8 mouse cellular contexts compared by ENCODE assay signal in genomic region chr11:102880585-102881313, GRCm38 (mm10). TPM values are rescaled to one million over a fixed set of nuclear protein-coding genes. Genes with fewer than 3 reads are reported as not detected.
A peak's percentile ranks its signal among the peaks of the same experiment; 100 is the strongest.
DNase-seq lines count a peak whose midpoint lies in the region; ATAC-seq and TF ChIP-seq lines count a peak whose summit lies in the region.

TSS of gene Eftud2 (minus strand) at chr11:102880985.
TSS of gene Ccdc103 (plus strand) at chr11:102881204.

- WGBS in forebrain, embryonic 10.5 days = under 1% methylated on average over 62 of the region's 62 CpGs
- under 1% methylated on average over 62 of the region's 62 CpGs for WGBS in heart, embryonic 15.5 days
- under 1% methylated on average over 62 of the region's 62 CpGs for WGBS in liver, embryonic 14.5 days (ENCODE audit: insufficient replicate concordance)
- under 1% methylated on average over 62 of the region's 62 CpGs for WGBS in neural tube, embryonic 11.5 days
- under 1% methylated on average over 62 of the region's 62 CpGs for WGBS in stomach, postnatal 0 days

- peak; percentile 98 for DNase-seq in c-Kit-negative CD71-positive TER-119-positive erythroid progenitor cells, embryonic 14.5 days (ENCODE audit: low read depth, low spot score)
- DNase-seq in forebrain, embryonic 10.5 days (ENCODE audit: extremely low spot score, low spot score) = peak; percentile 93
- peak; percentile 94 to 96 for DNase-seq in kidney, postnatal 25 days
- DNase-seq in liver, embryonic 14.5 days (ENCODE audit: low read depth in 3 of 3, low spot score in 3 of 3) = peak; percentile 90 to 92 (median 91)
- DNase-seq in neural tube, embryonic 11.5 days (ENCODE audit: low spot score) = peak; percentile 93
- peak; percentile 94 for DNase-seq in stomach, postnatal 0 days (ENCODE audit: low spot score)

- H3K4me3 ChIP-seq in forebrain, embryonic 10.5 days = peak within 1 kb of the TSS; percentile 84
- H3K4me3 ChIP-seq in heart, embryonic 15.5 days = peak within 1 kb of the TSS; percentile 75
- H3K4me3 ChIP-seq in liver, embryonic 14.5 days (ENCODE audit: insufficient read depth in 1 of 2, low read depth in 2 of 2, low read length in 2 of 2) = peak within 1 kb of the TSS; percentile 96 to 98
- H3K4me3 ChIP-seq in neural tube, embryonic 11.5 days (ENCODE audit: low read depth, low read length) = peak within 1 kb of the TSS; percentile 70
- H3K4me3 ChIP-seq in stomach, postnatal 0 days (ENCODE audit: low read depth, low read length) = peak within 1 kb of the TSS; percentile 69

- no peak for TF ChIP-seq CTCF in liver, embryonic 14.5 days (IDR thresholded peaks at IDR 0.05; ENCODE audit: low read depth)
- TF ChIP-seq CTCF in stomach, postnatal 0 days (IDR thresholded peaks at IDR 0.05; ENCODE audit: low read depth) = no peak

- TF ChIP-seq EP300 in liver, embryonic 14.5 days (IDR thresholded peaks at IDR 0.05; ENCODE audit: low read depth) = peak; percentile 84
- TF ChIP-seq EP300 in stomach, postnatal 0 days (optimal IDR thresholded peaks at IDR 0.05) = peak; percentile 96

- H3K9me3 ChIP-seq in forebrain, embryonic 10.5 days = no peaks in the 10 kb centered on the region
- no peaks in the 10 kb centered on the region for H3K9me3 ChIP-seq in heart, embryonic 15.5 days (replicated peaks)
- no peaks in the 10 kb centered on the region for H3K9me3 ChIP-seq in liver, embryonic 14.5 days (ENCODE audit: control insufficient read depth, low read length)
- no peaks in the 10 kb centered on the region for H3K9me3 ChIP-seq in neural tube, embryonic 11.5 days (ENCODE audit: control insufficient read depth, low read length)
- no peaks in the 10 kb centered on the region for H3K9me3 ChIP-seq in stomach, postnatal 0 days (ENCODE audit: control insufficient read depth, low read length)

- peaks cover 27% of the 10 kb centered on the region for H3K4me1 ChIP-seq in forebrain, embryonic 10.5 days
- H3K4me1 ChIP-seq in heart, embryonic 15.5 days (replicated peaks) = peaks cover 38% of the 10 kb centered on the region
- peaks cover 23% of the 10 kb centered on the region in 2 experiments for H3K4me1 ChIP-seq in liver, embryonic 14.5 days (replicated peaks; ENCODE audit: control insufficient read depth in 2 of 2, insufficient read depth in 2 of 2, low read length in 1 of 2)
- peaks cover 10% of the 10 kb centered on the region for H3K4me1 ChIP-seq in neural tube, embryonic 11.5 days (ENCODE audit: control insufficient read depth, insufficient read depth, low read length)
- 0 out of 2 replicates have a peak, but pooled peaks cover 3% of the 10 kb centered on the region for H3K4me1 ChIP-seq in stomach, postnatal 0 days (replicated peaks; ENCODE audit: control insufficient read depth, insufficient read depth)

- peak within 1 kb of the TSS; percentile 77 for H3K4me2 ChIP-seq in heart, embryonic 15.5 days
- peak within 1 kb of the TSS; percentile 86 for H3K4me2 ChIP-seq in liver, embryonic 14.5 days (ENCODE audit: low read depth)
- peak within 1 kb of the TSS; percentile 66 for H3K4me2 ChIP-seq in neural tube, embryonic 11.5 days (ENCODE audit: low read depth)
- peak within 1 kb of the TSS; percentile 75 for H3K4me2 ChIP-seq in stomach, postnatal 0 days (replicated peaks; ENCODE audit: low read depth)

- H3K36me3 ChIP-seq in forebrain, embryonic 10.5 days (replicated peaks) = peaks cover 25% of the 10 kb centered on the region
- H3K36me3 ChIP-seq in heart, embryonic 15.5 days = peaks cover 14% of the 10 kb centered on the region
- peaks cover 18% of the 10 kb centered on the region for H3K36me3 ChIP-seq in liver, embryonic 14.5 days (replicated peaks; ENCODE audit: control insufficient read depth, insufficient read depth, low read depth)
- peaks cover 3% of the 10 kb centered on the region; the same call in 1 of the 2 replicates for H3K36me3 ChIP-seq in neural tube, embryonic 11.5 days (ENCODE audit: control insufficient read depth, insufficient read depth, low read length)
- H3K36me3 ChIP-seq in stomach, postnatal 0 days (ENCODE audit: control insufficient read depth, insufficient read depth, low read length) = no peaks in the 10 kb centered on the region; the same call in 1 of the 2 replicates

- peak within 1 kb of the TSS; percentile 75 for H3K9ac ChIP-seq in heart, embryonic 15.5 days
- H3K9ac ChIP-seq in liver, embryonic 14.5 days (replicated peaks) = peak within 1 kb of the TSS; percentile 93
- H3K9ac ChIP-seq in neural tube, embryonic 11.5 days (ENCODE audit: low read length) = peak within 1 kb of the TSS; percentile 74
- H3K9ac ChIP-seq in stomach, postnatal 0 days (ENCODE audit: low read length) = peak within 1 kb of the TSS; percentile 82

- peak within 1 kb of the TSS; percentile 98 for H3K27ac ChIP-seq in forebrain, embryonic 10.5 days
- peak within 1 kb of the TSS; percentile 87 for H3K27ac ChIP-seq in heart, embryonic 15.5 days
- peak within 1 kb of the TSS; percentile 88 for H3K27ac ChIP-seq in liver, embryonic 14.5 days
- peak within 1 kb of the TSS; percentile 47 for H3K27ac ChIP-seq in neural tube, embryonic 11.5 days (ENCODE audit: low read depth, low read length)
- peak within 1 kb of the TSS; percentile 74 for H3K27ac ChIP-seq in stomach, postnatal 0 days (replicated peaks)

- peak; percentile 93 for ATAC-seq in CD4-positive, CD25-positive, alpha-beta regulatory T cell, adult 4 months
- ATAC-seq in heart, embryonic 15.5 days (replicated peaks; ENCODE audit: insufficient number of reproducible peaks, insufficient read depth, low FRiP score, low read depth) = peak; percentile 85
- peak; percentile 91 for ATAC-seq in liver, embryonic 14.5 days (ENCODE audit: insufficient read depth)
- ATAC-seq in neural tube, embryonic 11.5 days (ENCODE audit: insufficient read depth, low FRiP score, low TSS enrichment) = peak; percentile 91
- ATAC-seq in stomach, postnatal 0 days (ENCODE audit: low FRiP score, low TSS enrichment) = peak; percentile 92

- H3K27me3 ChIP-seq in forebrain, embryonic 10.5 days (ENCODE audit: poor library complexity, severe bottlenecking) = peaks cover 26% of the 10 kb centered on the region
- H3K27me3 ChIP-seq in heart, embryonic 15.5 days = 0 out of 2 replicates have a peak, but pooled peaks cover 4% of the 10 kb centered on the region
- no peaks in the 10 kb centered on the region; the same call in 1 of the 2 replicates for H3K27me3 ChIP-seq in liver, embryonic 14.5 days (ENCODE audit: control insufficient read depth, insufficient read depth, low read length)
- no peaks in the 10 kb centered on the region for H3K27me3 ChIP-seq in neural tube, embryonic 11.5 days (ENCODE audit: control insufficient read depth, insufficient read depth, low read length)
- H3K27me3 ChIP-seq in stomach, postnatal 0 days (ENCODE audit: control insufficient read depth, insufficient read depth, low read length) = no peaks in the 10 kb centered on the region

RNA-seq across cellular contexts. Expression of gene Eftud2, which starts in this region (rescaled TPM):
- polyA plus RNA-seq in CD4-positive, CD25-positive, alpha-beta regulatory T cell, adult 4 months (2017; shearing (Covaris generic)) = 100 to 1,000 TPM in 1 of 2 experiments, 10 to 100 TPM in 1; 97.2 to 170 TPM
- 376 and 379 TPM in 2 replicates for polyA plus RNA-seq in forebrain, embryonic 10.5 days (2016; fragmentation: Nextera tagmentation; extraction: Ambion mirVana)
- polyA plus RNA-seq in heart, embryonic 15.5 days (2015; fragmentation: Nextera tagmentation; extraction: Ambion mirVana) = 90.7 and 120 TPM in 2 replicates
- polyA plus RNA-seq in liver, embryonic 14.5 days (2012; rRNA removed) = 51.1 and 51.8 TPM in 2 replicates
- polyA plus RNA-seq in liver, embryonic 14.5 days (2014; fragmentation: Nextera tagmentation; extraction: Ambion mirVana) = 88.8 and 116 TPM in 2 replicates
- 239 and 255 TPM in 2 replicates for polyA plus RNA-seq in neural tube, embryonic 11.5 days (2014; fragmentation: Nextera tagmentation; extraction: Ambion mirVana)
- 62.0 and 65.2 TPM in 2 replicates for polyA plus RNA-seq in stomach, postnatal 0 days (2015; fragmentation: Nextera tagmentation; extraction: Ambion mirVana)

RNA-seq across cellular contexts. Expression of gene Ccdc103, which starts in this region (rescaled TPM):
- polyA plus RNA-seq in CD4-positive, CD25-positive, alpha-beta regulatory T cell, adult 4 months (2017; shearing (Covaris generic)) = not detected
- 2.0 and 2.9 TPM in 2 replicates for polyA plus RNA-seq in forebrain, embryonic 10.5 days (2016; fragmentation: Nextera tagmentation; extraction: Ambion mirVana)
- 0.55 and 0.84 TPM in 2 replicates for polyA plus RNA-seq in heart, embryonic 15.5 days (2015; fragmentation: Nextera tagmentation; extraction: Ambion mirVana)
- 0.29 and 0.59 TPM in 2 replicates for polyA plus RNA-seq in liver, embryonic 14.5 days (2012; rRNA removed)
- 0.75 and 1.1 TPM in 2 replicates for polyA plus RNA-seq in liver, embryonic 14.5 days (2014; fragmentation: Nextera tagmentation; extraction: Ambion mirVana)
- polyA plus RNA-seq in neural tube, embryonic 11.5 days (2014; fragmentation: Nextera tagmentation; extraction: Ambion mirVana) = 1.7 and 1.9 TPM in 2 replicates
- 0.30 and 0.56 TPM in 2 replicates for polyA plus RNA-seq in stomach, postnatal 0 days (2015; fragmentation: Nextera tagmentation; extraction: Ambion mirVana)

Comparison
In these comparisons a context has a peak if more than half of its experiments do, and no peak if none do; other contexts are left out.
1. Peak in every context shown above with its lines: DNase-seq, ATAC-seq, H3K4me3 ChIP-seq and H3K27ac ChIP-seq.
2. H3K27ac ChIP-seq: peak in every context shown above with its lines; median percentile 98 in forebrain, embryonic 10.5 days; 88 in liver, embryonic 14.5 days; 87 in heart, embryonic 15.5 days; 74 in stomach, postnatal 0 days; 47 in neural tube, embryonic 11.5 days.